Mouse (Mus musculus) hindbrain, embryonic 16.5 days (tissue): ENCODE data around the gene Lefty2. TPM values are rescaled to one million over a fixed set of nuclear protein-coding genes. Genes with fewer than 3 reads are reported as not detected.

Experiments
- ATAC-seq: fragments of 200-750 bp; cut with Nextera tagmentation; 2 replicates; pipeline ENCODE4 v1.8.0; 2017; ENCODE audit warnings: moderate TSS enrichment, moderate library complexity
- H3K27ac ChIP-seq: fragments of 300-500 bp; sonication (generic); 2 replicates; pipeline ENCODE4 v1.5.1; 2014; ENCODE audit warnings: low read depth, mild to moderate bottlenecking, control low read depth, low read length, moderate library complexity
- H3K27me3 ChIP-seq: fragments of 300-500 bp; sonication (generic); replicated peaks from 2 replicates; pipeline ENCODE4 v1.6.1; 2014; ENCODE audit warnings: low read length; ENCODE audit not compliant: control insufficient read depth, insufficient read depth
- H3K36me3 ChIP-seq: fragments of 300-500 bp; sonication (generic); 2 replicates; pipeline ENCODE4 v1.6.1; 2014; ENCODE audit warnings: mild to moderate bottlenecking, low read length, moderate library complexity, mixed read lengths; ENCODE audit not compliant: control insufficient read depth, insufficient read depth
- H3K4me1 ChIP-seq: fragments of 300-500 bp; sonication (generic); 2 replicates; pipeline ENCODE4 v1.6.1; 2014; ENCODE audit warnings: low read depth, low read length; ENCODE audit not compliant: control insufficient read depth, insufficient read depth
- H3K4me2 ChIP-seq: fragments of 300-500 bp; sonication (generic); 2 replicates; pipeline ENCODE4 v1.6.1; 2014; ENCODE audit warnings: mild to moderate bottlenecking, low read length, control low read depth, moderate library complexity
- H3K4me3 ChIP-seq: fragments of 300-500 bp; sonication (generic); 2 replicates; pipeline ENCODE4 v1.5.1; 2014; ENCODE audit warnings: mild to moderate bottlenecking, low read length, control low read depth, moderate library complexity
- H3K9ac ChIP-seq: fragments of 300-500 bp; sonication (generic); 2 replicates; pipeline ENCODE4 v1.6.1; 2014; ENCODE audit warnings: low read depth, mild to moderate bottlenecking, control low read depth, low read length, moderate library complexity
- H3K9me3 ChIP-seq: fragments of 300-500 bp; sonication (generic); 2 replicates; pipeline ENCODE4 v1.6.1; 2014; ENCODE audit warnings: mild to moderate bottlenecking, low read length, moderate library complexity; ENCODE audit not compliant: control insufficient read depth
- WGBS: fragments of 180-500 bp; shearing (Covaris S2); extraction: QIAGEN DNeasy Blood & Tissue Kit; methylation state at CpG from one replicate; pipeline ENCODE4 v1.1.7; 2014; 5-methylcytosine and 5-hydroxymethylcytosine counted together
- polyA plus RNA-seq: library from polyadenylated mRNA; unstranded; fragments of >200 nt; fragmentation: Nextera tagmentation; extraction: Ambion mirVana; gene quantifications from 2 replicates; pipeline ENCODE4 v1.2.1, GENCODE M21; 2015

Lefty2 gene
- polyA plus RNA-seq, 1 experiment from 2014 or later: 5.6 TPM

GRCm38 (mm10) chr1:180919686-180920085 lies 26.8 kb downstream of the Lefty2 start:
- H3K27me3 ChIP-seq: no peaks in the 10 kb centered on the region
- H3K9me3 ChIP-seq: no peaks in the 10 kb centered on the region
- no peak for ATAC-seq
- WGBS: 35% methylated on average over 8 of the region's 8 CpGs
- H3K9ac ChIP-seq: no peak overlapping the region
- no peak overlapping the region for H3K4me2 ChIP-seq
- H3K4me3 ChIP-seq: no peak overlapping the region
- no peaks in the 10 kb centered on the region for H3K4me1 ChIP-seq
- H3K27ac ChIP-seq: no peak overlapping the region
- H3K36me3 ChIP-seq: no peaks in the 10 kb centered on the region

- no peaks in the 10 kb centered on the region for H3K4me1 ChIP-seq
- ATAC-seq: no peak
- no peaks in the 10 kb centered on the region for H3K9me3 ChIP-seq
- no peak overlapping the region for H3K4me2 ChIP-seq
- H3K27ac ChIP-seq: no peak overlapping the region
- no peaks in the 10 kb centered on the region for H3K36me3 ChIP-seq
- no peak overlapping the region for H3K9ac ChIP-seq
- H3K27me3 ChIP-seq: no peaks in the 10 kb centered on the region
- no peak overlapping the region for H3K4me3 ChIP-seq
- WGBS: 77% methylated on average over 6 of the region's 6 CpGs
Measured at GRCm38 (mm10) chr1:180922273-180923048, 29.6 kb downstream of the Lefty2 start.

GRCm38 (mm10) chr1:180924737-180925136 lies 31.8 kb downstream of the Lefty2 start:
- Histone ChIP-seq H3K9me3 (no peaks in the 10 kb centered on the region), H3K4me2 (no peak overlapping the region), H3K36me3 (no peaks in the 10 kb centered on the region), H3K9ac (no peak overlapping the region), H3K27ac (no peak overlapping the region), H3K4me3 (no peak overlapping the region), H3K27me3 (no peaks in the 10 kb centered on the region), H3K4me1 (no peaks in the 10 kb centered on the region)
- 32% methylated on average over 2 of the region's 2 CpGs for WGBS
- no peak for ATAC-seq

DNA sequence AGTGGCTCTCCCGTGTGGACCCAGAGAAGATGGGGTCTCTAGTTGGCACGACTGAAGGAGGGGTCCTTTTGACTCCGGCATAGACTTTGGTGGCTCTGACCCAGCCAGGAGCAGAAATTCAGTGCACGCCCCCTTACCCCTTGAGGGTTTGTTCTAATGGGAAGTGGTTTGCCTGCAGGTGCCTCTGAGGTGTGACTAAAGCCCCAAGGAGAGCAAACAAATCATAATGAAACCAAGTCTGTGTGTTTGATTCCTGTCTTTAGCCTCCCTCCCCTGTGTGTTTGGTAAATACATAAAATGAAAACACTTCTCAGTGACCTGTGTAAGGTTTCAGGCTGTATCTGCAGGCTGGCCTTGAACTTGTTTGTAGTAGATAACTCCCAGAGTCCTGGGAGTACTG lies 33.4 kb downstream of the Lefty2 start:
- WGBS: 82% methylated on average over 4 of the region's 4 CpGs
- Histone ChIP-seq H3K4me1 (no peaks in the 10 kb centered on the region), H3K9me3 (no peaks in the 10 kb centered on the region), H3K9ac (no peak overlapping the region), H3K27ac (no peak overlapping the region), H3K4me3 (no peak overlapping the region), H3K27me3 (no peaks in the 10 kb centered on the region), H3K4me2 (no peak overlapping the region), H3K36me3 (no peaks in the 10 kb centered on the region)
- ATAC-seq: no peak

DNA sequence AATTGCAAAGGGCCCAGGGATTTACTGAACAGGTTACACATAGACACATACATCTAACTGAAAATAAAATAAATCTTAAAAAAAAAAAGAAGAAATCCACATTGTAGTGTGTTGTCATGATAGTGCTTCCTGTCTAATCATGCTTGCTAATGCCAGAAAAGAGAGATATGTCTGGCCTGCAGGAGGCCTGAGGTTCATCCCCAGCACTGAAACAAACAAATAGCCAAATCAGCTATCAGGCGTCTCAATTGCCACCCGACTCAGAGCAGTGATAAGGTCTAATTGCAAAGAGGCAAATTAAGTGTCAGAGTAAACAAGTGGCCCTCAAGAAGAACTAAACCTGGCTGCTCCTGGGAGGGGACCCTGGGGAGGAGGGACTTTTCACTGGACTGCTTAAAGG lies 36.7 kb downstream of the Lefty2 start:
- H3K36me3 ChIP-seq: no peaks in the 10 kb centered on the region
- no peaks in the 10 kb centered on the region for H3K9me3 ChIP-seq
- peaks cover 6% of the 10 kb centered on the region for H3K27me3 ChIP-seq
- H3K4me3 ChIP-seq: no peak overlapping the region
- no peak overlapping the region for H3K9ac ChIP-seq
- H3K4me2 ChIP-seq: no peak overlapping the region
- no peak overlapping the region for H3K27ac ChIP-seq
- no peaks in the 10 kb centered on the region for H3K4me1 ChIP-seq
- WGBS: 67% methylated on average over 2 of the region's 2 CpGs
- ATAC-seq: no peak

- no peak overlapping the region for H3K4me3 ChIP-seq
- no peak for ATAC-seq
- peaks cover 21% of the 10 kb centered on the region for H3K27me3 ChIP-seq
- H3K4me2 ChIP-seq: no peak overlapping the region
- WGBS: 52% methylated on average over 3 of the region's 3 CpGs
- H3K36me3 ChIP-seq: no peaks in the 10 kb centered on the region
- no peaks in the 10 kb centered on the region for H3K4me1 ChIP-seq
- no peak overlapping the region for H3K27ac ChIP-seq
- no peaks in the 10 kb centered on the region for H3K9me3 ChIP-seq
- H3K9ac ChIP-seq: no peak overlapping the region
Measured at GRCm38 (mm10) chr1:180931106-180931505, 38.2 kb downstream of the Lefty2 start.

GRCm38 (mm10) chr1:180933659-180934058 lies 40.8 kb downstream of the Lefty2 start:
- Histone ChIP-seq H3K9me3 (no peaks in the 10 kb centered on the region), H3K36me3 (no peaks in the 10 kb centered on the region), H3K4me2 (no peak overlapping the region), H3K4me1 (no peaks in the 10 kb centered on the region), H3K27ac (no peak overlapping the region), H3K4me3 (no peak overlapping the region), H3K9ac (no peak overlapping the region), H3K27me3 (peaks cover 27% of the 10 kb centered on the region)
- WGBS: 16% methylated on average over 6 of the region's 6 CpGs
- ATAC-seq: no peak

DNA sequence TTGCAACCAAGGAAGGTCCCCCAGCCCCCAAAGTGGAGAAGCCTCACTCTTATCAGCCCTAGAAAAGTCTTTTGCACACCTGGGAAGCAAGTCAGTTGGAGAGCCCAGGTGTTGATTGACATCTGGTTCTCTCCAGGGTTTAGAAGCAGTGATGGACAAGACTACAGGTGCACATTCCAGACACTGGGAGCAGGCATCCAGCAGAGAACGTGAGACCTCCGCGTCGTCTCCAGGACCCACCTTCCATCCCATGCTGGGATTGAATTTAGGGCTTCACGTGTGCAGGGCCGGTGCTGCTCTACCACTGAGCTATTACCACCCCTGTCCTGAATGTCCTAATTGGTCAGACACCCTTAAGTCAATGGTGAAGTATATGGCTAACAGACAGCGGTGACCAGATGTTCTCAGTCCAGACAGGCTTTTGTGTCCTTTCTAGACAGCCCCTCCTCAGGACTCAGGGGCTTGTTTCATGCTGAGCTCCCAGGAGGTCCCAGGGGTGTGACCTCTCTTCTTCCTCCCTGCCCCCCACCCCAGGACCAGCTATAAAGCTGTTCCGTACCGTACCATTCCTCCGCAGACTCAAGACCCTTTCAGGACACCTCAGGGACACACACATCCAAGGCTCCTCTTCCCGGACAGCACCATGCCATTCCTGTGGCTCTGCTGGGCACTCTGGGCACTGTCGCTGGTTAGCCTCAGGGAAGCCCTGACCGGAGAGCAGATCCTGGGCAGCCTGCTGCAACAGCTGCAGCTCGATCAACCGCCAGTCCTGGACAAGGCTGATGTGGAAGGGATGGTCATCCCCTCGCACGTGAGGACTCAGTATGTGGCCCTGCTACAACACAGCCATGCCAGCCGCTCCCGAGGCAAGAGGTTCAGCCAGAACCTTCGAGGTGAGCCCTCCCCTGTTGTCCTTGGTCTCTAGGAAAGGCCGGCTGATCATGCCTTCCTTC lies 41.8 kb downstream of the Lefty2 start, which contains the start of gene Lefty1:
Lefty1 (plus strand) TSS at position 556 of the 953 bp plus-strand sequence.
- no peak for ATAC-seq
- peaks cover 27% of the 10 kb centered on the region for H3K27me3 ChIP-seq

More for the DNA sequence above, 41.8 kb downstream of the Lefty2 start, which contains the start of gene Lefty1:
- 13% methylated on average over 21 of the region's 21 CpGs for WGBS
- Histone ChIP-seq H3K27ac (no peak within 1 kb of the TSS), H3K4me1 (no peaks in the 10 kb centered on the region), H3K4me2 (no peak within 1 kb of the TSS), H3K9me3 (no peaks in the 10 kb centered on the region), H3K9ac (no peak within 1 kb of the TSS), H3K36me3 (no peaks in the 10 kb centered on the region), H3K4me3 (no peak within 1 kb of the TSS)
